Mouse (Mus musculus) lung, postnatal 4 days (tissue): ENCODE measurements at regions not wholly inside any gene's neighbourhood (a gene's known extent, or its start where the extent isn't known, plus 50 kb on each side); places are given as distances from the start of the nearest gene placed in this dataset.
"Not testable (repeated sequence)": the region's sequence is repeated elsewhere in the genome, so short reads cannot be mapped to it uniquely, and the experiment has no call there.

ENCODE experiments used
- DNase-seq, 2 experiments: peaks; one replicate each; pipeline ENCODE4 v3.0.0; 2021

DNA sequence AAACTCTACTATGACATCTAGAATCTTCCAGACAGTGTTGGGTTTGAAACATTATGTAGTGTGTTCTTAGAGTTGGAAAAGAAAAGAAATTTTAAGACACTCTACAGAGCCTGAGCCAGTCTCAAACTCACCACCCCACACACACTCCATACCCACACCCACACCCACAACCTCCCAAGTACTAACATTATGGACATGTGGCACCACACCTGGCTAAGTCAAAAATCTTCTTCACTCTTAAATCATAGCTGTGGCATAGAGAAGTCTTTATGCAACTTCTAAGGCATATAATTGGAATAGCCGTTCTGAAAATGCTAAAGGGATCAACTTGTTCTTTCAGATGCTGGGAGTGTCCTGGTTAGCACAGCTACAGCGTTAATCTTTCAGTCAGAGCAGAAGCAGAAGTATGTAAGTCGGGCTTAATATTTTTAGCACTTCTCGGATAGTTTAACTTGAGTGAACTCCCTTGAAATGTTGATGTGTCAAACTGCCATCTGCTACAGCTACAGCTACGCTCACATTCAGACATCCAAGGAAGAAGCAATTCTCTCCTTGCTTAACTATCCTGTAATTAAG, 68.6 kb upstream of the Creb1 start:
- no peak for DNase-seq

- not testable (repeated sequence) for DNase-seq
These were observed 70.8 kb upstream of the Creb1 start for GRCm38 (mm10) chr1:64461616-64462015.

DNA sequence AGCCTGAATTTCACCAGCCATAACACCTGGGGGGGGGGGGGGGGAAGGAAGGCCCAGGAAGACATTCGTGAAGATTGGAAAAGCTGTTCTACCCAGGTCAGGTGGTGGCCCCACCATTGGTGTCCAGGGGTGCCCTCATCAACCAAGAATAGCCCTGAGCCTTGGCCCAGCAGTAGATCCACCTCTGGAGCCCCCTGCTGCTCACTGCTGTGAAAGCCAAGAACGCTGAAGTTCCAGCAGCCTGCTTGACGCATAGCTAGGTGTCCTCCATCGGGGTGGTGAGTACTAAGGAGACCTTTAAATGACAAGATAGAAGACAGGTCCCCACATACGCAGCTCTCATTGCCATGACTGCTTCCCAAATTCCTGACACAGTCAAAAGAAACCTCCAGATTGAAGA, 74.6 kb upstream of the Creb1 start:
- no peak for DNase-seq

GRCm38 (mm10) chr1:64449141-64449540, 83.3 kb upstream of the Creb1 start:
- no peak for DNase-seq

DNA sequence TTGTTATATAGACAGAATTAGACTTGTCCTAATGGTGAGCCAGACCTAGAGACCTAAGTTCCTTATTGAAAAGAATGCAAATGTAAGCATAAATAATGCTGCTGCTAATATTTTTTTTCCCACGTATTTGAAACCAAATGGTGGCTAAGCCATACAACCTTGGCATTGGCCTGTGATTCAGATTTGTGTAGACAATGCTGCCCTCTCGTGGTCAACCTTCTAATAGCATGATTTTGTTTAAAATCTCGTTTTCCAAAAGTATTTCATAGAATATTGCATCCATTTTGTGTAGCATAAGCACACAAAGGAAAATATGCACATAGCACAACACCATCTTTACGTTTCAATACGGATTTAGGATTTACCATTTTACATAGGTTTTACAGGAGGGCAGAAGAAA, 84.4 kb upstream of the Creb1 start:
- peak in 1 of 2 experiments; percentile 78 for DNase-seq

DNA sequence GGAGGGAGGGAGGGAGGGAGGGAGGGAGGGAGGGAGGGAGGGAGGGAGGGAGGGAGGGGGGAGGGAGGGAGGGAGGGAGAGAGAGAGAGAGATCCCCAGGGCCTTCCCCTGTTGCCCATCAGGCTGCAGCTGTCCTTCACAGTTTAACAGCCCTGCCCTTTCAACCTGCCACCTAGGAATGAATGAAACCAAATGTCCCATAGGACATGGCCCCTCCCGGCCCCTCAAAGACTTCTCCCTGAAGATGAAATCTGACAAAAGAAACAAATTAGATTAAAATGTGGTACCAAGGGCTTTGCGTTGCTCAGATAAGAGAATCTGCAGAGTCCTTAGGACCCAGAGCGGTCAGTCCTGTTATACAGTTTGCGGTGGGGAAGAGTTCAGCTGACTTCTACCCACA, 86.0 kb upstream of the Creb1 start:
- DNase-seq: no peak

DNA sequence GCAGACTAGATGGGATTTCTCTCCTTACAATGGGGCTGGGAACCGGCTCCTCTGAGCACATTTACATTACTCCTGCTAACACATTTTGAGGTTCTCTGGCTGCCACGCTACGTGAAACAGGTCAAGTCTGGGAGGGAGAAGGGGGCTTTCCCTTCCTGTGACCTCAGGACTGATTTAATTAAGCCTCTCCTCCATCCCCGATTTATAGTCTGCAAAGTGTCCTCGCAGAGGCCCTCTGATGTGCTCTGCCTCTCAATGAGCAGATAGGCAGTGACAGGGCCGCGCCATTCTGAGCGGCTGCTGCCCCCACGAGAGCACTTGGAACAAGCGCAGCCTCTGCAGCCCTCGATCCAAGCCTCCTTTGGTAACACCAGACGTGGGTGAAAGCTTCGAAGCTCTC, 86.5 kb upstream of the Creb1 start:
- DNase-seq: peak; percentile 80

DNA sequence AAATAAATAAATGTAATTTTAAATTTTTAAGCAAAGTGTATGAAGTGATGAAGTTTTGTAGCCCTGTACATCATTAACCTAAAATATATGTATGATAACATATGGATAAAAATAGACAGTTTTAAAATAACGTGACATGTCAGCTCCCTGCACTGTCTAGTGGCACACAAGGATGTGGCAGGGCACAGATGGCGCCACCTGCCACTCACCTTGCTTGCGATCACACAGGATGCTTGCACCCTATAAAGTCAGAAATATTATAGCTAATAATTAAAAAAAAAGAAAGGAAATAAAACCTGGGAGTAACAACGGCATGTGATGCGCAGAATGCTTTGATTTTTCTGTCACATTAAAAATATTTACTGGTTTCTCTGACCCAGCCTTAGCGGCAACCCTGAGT, 89.0 kb upstream of the Creb1 start:
- no peak for DNase-seq

DNA sequence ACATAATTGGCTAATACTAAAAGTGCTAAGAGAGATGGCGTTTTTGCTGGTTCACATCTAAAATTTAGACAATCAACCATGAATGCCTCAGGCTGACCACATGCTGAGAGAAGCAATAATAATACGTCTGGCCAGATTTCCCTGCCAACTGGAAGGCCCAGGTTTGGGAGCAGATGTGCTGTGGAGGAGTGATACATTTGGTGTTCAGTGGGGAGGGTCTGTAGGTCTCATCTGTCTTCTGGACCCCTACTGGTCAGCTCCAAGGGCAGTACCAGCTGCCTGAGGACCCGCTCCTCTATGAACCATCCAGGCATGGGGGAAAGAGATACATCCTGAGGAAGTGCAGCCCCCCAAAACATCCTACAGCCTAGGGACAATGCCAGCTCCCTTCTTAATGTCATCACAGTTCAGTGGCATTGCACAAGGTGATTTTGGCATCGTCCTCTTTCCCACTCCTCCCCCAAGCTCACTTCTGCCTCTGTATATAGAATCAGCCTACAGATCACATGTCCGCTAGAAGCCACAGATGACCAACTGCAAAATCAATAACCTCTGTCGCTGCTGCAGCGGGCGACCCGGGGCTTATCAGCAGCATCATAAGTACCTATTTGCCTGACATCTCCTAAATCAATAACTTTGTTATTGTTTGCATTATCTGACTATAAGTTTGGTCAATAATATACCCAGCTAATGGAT, 90.1 kb upstream of the Creb1 start:
- no peak for DNase-seq

DNA sequence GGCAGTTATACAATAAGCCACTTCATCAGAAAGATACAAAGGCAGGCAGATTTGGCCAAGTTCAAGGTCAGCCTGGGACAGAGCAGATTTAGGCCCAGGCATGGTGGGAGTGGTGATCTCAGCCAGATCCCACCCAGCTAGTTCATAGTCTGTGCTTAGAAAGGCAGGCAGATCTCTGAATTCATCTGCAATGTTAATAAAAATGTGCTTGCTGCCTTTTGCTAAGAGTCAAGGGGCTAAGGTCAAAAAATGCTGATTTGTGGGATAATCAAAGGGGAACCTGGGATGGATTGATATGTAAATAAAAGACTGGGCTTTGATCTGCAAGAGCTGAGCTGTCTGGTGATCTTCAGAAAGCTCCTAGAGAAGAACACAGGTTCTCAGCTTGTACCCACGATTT, 109.2 kb upstream of the Creb1 start:
- no peak for DNase-seq

- DNase-seq: no peak
These were observed 113.9 kb upstream of the Creb1 start for GRCm38 (mm10) chr1:64418567-64418966.

DNA sequence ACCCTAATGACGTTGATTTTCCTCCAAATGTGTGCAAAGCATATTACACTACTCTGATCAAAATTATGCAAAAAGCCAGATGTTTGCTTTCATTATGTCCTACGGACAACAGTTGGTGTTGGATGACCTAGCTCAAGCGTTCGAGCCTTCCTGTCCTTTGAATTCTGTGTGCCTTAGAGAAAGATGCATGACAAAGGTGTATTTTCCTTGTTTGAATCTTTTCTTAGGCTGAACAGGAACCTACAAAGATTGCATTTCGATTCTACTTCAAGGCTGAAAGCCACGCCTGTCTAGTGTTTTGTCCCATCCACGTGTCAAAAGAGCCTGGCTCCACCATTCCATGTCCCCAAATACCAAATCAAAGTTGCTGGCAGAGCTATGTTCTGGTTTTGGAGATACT, 116.5 kb upstream of the Creb1 start:
- DNase-seq: no peak

DNA sequence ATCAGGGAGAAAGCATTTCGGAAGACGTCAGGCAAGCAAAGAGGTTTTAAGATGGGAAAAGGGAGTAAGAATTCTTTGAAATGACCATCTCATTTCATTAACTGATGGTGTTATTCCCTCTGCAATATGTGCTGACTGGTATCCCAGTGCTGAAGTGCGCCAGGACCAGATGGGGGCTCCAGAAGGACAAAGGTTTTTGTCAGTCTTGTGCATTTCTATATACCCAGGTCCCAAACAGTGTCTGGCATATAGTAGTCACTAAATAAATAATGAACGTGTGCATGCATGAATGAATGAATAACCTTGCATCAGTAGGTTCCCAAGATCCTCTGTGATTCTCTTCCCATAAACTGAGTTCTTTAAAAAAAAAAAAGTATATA, 119.3 kb upstream of the Creb1 start:
- DNase-seq: no peak

DNA sequence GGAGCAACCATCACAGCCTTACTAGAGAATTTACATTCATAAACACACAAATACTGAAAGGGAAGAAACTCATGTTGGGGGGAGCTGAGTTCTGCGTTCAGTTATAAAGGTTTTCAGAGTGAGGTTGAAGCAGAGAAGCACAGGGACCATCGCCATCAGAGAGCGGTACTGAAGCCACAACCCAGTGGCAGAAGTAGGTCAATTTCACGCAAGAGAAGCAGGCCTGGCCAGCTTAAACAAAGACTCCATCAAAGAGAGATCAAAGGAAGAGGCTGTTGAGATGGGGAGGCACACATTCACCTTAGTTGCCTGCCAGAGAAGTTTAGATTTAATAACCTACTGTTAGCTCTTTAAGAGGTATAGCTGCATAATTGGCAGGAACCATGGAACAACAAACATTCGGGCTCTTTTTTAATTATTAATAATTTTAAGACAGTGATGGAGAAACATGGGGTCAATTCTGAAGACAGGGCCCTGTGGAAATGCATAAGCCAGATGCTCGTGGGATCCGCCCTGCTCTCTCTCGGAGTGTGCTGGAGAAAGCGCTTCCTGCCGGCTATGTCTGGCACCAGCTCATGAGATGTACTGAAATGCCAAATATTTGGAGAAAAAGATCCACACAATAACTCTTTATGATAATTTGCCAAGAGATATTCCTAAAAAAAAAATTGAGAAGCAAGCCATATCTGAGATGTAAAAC, 119.8 kb upstream of the Creb1 start:
- DNase-seq: no peak

DNA sequence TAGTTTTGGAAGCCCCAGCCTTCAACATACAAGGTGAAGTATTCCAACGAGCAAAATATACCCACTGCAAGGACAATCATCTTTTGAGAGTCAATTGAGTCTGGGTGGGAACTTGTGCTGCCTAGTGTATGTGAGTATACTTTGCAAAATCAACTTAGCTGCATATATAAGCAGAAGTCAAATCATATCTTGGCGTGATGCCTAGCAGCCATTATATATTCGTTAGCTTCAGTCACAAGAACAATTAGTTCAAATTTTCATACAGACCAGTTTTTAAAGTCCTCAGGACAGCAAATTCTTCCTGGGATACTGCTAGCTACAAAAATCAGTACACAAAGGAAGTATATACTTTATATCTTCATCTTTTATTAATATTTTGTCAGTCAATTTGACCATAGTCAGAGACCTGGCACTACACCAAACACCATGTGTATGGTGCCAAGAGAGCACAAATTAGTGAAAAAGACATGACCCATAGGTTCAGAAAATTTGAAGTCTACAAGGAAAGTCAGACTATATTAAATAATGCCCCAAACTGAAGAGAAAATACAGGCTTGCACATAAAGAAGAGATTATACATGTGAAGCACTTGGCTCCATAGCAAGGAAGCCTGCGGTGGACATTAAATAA, 120.5 kb upstream of the Creb1 start:
- no peak for DNase-seq

GRCm38 (mm10) chr1:64408807-64409582, 123.5 kb upstream of the Creb1 start:
- peak in 1 of 2 experiments; percentile 48 for DNase-seq

DNA sequence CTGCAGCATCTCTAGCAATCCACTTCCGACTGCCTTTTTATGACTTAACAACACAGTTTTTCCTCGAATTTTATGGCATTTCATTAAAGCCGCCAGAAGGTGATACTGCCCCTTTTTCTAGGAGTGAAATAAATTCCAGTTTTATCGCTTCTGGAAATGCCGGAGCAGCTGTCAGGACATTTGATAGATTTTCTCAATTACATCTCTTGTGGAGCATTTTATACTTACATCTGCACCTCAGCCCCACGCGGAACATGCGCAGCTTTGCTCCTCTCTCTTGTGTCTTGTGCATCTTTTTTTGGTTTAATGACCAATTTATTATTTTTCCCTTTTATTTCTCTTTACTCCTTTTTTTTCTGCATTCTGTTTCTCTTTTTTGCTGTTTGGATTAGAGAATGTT, 140.9 kb upstream of the Creb1 start:
- no peak for DNase-seq

DNA sequence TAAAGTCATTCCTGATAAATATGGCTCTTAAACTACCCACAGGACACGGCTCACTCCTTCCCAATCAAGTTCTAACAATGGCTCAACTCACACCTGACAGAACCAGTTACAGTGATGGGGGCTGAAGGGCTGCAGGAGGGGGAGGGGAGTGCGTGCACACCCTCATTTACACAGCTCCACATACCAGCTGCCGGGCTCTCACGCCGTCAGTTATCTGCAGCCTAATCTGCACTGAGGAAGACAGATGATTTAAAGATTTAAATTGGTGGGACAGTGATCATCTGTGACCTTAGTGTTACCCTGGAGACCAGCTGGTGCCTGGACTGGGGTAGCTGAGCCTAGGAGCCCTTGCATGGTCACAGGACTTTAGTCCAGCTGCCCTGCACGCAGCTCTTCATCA, 151.2 kb upstream of the Creb1 start:
- DNase-seq: no peak

GRCm38 (mm10) chr1:64376426-64376825, 156.0 kb upstream of the Creb1 start:
- not testable (repeated sequence) for DNase-seq

DNA sequence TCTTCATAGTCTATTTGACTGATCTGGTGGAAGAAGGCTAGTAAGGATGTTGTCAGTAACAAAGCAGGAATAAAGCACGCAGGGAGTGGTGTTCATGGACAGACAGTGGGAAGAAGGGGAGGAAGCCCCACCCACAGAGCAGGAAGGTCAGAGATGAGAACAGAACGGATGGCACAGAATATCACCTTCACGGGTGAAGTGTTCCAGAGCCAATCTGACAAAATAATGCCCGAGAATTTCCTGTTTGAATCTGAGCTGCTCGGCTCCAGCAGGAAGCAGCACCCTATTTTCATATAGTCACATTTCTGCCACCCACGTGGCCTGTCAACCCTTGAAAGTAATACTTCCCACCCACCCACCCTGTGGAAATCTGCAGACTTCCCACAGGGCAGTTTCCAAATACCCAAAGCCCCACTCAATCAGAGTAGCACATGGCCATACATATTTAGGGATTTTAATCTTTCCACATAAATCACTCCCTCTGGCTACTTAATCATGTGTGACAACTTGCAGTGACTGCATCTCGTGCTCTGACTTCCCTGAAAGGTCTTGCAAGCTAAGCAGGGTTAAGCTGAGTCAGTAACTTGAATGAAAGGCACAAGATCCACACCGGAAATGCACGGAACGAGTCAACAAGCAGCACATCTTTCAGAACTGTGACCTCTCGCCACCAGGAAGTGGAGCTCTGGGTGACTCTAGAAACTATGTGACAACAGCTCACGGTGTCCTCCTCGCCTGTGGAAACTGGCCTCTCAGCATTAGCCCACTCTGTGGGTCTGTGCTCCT, 158.0 kb upstream of the Creb1 start:
- DNase-seq: peak; percentile 36 to 41

DNA sequence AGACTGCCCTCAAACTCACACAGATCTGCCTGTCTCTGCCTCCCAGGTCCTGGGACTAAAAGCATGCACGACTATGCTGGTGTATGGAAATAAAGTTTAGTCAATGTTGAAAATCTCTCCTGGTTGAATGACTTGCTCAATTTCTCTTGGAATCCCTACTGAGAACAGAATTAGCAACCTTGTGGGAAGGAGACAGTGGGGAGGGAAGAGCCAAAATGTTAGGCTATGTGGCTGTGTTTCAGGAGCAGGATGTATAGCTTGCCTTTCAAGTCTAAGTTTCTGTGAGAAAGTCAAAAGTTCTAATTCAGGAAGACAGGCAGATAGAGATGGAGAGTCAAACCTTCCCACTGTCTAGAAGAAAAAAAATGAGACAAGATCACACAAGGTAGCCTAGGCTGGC, 168.3 kb upstream of the Creb1 start:
- DNase-seq: no peak

DNA sequence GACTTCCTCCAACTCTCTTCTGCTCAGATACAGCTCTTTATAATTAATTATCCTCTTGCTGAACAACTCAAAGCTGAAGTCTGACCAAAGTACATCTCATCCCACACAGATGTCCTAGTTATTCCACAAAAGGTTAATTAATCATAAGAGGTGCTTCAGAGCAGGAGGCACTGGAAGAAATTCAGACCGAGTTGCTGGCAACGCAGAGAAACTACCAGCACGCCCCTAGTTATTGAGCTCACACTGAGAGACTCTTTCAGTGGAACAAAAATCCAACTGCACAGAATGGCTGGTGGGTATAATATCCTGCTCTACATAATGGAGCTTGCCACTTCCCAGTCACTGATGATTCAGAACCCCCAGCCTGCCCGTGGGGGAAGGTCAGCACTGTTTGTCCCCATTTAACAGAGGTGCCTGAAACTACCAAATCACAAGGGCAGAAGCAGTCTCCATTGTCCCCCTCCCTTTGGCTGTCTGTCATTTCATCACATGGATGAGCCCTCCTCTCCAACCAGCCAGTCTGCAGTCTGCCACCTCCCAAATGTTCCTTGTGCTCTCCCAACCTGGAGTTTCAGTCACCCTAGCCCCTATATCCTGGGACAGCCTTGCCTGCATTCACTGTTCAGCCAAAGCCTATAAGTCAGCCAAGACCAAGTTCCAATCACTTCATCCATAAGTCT, 170.3 kb upstream of the Creb1 start:
- DNase-seq: no peak
